Mouse (Mus musculus) gastrocnemius, postnatal 14 days (tissue): ENCODE data around the gene St6galnac3. TPM values are rescaled to one million over a fixed set of nuclear protein-coding genes. Genes with fewer than 3 reads are reported as not detected.

Source experiments
- DNase-seq: peaks from one replicate; pipeline ENCODE4 v3.0.0; 2021; ENCODE audit warnings: mixed read lengths
- intact Hi-C: fragments of 180-260 bp; cut with DNase I; formaldehyde crosslinking; loops from one replicate; pipeline ENCODE4 v1.15.1; 2025; ENCODE audit warnings: low total_unique reads
- total RNA-seq, 2 experiments: library from RNA; stranded (reverse); gene quantifications; 2 replicates each; pipeline ENCODE4 v1.2.3; 2021

Gene St6galnac3
- total RNA-seq, 2 experiments from 2014 or later, result 2.9 to 4.4 TPM

DNA sequence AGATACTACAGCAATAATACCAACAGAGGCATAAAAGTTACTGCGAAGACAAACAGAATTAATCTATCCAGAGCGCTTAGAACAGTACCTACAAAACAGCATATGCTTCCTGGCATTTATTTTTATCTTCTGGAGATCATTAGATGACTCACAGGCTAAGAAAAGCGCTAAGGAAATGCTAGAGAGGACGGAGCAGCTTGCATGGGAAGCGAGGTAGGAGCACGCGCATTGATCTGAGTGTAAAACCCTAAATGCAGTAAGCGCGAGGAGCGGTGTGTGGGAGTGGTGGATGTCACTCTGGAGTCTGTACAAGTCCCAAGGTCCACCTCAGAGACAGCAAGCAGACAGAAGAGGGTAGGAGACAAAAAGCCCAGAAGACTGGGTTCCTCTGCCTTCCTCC is 486.6 kb downstream of the St6galnac3 start:
- DNase-seq, result no peak
- intact Hi-C loops, result no loop called here

DNA sequence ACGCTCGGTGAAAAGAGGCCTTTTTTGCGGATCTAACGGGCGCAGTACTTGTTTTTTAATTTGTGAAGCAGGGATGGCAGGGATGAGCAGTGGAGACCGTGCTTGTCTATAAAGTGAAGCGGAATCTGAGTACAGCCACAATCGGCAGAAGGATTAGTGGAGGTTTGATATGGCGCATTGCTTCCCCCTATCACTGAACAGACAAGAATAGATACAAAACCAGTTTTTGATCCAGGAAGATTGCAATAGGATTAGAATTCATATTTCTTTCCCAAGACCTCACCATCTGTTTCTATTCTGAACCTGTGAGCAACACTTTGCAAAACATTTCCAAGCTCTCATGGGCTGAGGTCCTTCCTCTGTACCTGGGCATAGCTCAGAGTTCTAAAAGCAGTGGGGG is 488.7 kb downstream of the St6galnac3 start:
- intact Hi-C loops, result no loop called here
- DNase-seq, result no peak

DNA sequence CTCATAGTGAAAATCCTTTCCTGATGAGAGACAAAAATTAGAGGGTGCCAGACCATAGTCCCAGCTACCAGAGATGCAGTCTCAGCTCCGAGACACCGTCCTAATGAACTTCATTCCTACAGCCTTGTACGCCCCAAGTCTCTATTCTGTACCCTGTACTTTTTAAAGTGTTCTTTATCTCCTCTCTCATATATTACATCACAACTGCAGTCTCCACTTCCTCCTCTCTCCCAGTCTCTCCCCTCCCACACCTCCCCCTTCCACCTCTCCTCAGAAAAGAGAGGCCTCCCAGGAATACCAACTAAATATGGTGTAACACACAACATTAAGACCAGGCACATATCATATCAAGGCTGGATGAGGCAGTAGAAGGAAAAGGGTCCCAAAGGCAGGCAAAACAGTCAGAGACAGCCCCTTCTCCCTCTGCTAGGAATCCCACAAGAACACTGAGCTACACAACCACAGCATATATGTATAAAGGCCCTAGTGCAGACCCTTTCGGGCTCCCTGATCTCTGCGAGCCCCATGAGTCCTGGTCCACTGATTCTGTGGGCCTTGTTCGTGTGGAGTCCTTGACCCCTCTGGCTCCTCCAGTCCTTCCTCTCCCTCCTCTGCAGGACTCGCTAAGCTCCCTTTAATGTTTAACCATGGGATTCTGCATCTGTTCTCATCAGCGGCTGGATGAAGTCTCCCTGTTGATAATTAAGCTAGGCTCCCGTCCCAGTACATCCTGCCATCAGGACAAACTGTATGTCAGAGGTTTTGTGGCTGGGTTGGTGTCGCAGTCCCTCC is 502.2 kb downstream of the St6galnac3 start:
- intact Hi-C loops, result no loop called here
- no peak for DNase-seq

DNA sequence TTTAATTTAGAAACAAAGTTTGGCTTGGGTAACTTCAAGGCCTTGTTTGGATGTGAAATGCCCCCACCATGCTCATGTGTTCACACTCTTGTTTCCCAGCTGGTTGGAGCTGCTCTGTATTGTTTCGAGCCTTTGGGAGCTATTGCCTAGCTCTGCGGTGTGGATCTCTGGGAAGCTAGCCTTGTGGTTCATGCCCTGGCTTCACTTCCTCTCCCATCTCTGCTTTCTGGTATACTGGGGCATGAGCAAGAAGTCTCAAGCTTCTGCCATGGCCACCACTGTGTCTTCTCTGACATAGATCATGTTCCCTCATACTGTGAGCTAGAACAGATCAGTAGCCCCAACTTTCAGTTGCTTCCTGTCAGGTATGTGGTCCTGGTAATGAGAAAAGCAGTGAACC is 505.6 kb downstream of the St6galnac3 start:
- DNase-seq, result no peak
- intact Hi-C loops, result no loop called here

DNA sequence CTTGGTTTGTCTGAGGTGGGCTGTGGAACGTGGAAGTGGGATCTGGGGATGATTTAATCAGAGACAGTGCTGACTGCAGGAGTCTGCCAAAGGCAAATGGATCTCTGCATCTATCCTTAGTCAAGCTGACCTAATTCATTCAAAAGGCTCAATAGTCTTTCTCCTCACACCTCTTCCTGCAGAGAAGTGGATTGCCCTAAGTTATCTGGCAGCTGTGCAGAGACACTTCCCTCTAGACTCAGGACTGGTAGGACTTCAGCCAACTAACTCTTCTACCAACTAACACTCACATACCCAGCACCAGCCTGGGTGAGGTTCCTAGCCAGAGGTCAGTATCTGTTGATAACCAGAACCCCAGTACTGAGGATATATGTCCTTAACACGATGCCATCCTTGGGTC is 516.8 kb downstream of the St6galnac3 start:
- DNase-seq, result no peak
- intact Hi-C loops, result no loop called here

DNA sequence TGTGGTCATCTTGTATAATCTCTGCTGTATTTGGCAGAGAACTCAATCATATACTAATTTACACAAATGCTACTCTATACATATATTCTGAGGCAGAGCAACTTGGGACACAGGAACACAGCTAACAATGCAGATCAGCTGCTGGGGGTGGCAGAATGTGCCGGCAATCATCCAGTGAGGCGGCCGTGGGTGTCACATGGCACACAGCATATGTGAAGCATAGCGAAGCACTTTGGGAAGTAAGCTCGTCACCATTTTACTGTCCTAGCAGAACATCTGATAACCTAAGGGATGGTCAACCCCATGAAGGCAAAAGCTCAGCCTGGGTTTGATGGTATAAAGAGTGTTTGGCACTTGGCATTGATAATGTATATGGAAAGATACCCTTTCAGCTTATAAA is 520.9 kb downstream of the St6galnac3 start:
- DNase-seq, result no peak

DNA sequence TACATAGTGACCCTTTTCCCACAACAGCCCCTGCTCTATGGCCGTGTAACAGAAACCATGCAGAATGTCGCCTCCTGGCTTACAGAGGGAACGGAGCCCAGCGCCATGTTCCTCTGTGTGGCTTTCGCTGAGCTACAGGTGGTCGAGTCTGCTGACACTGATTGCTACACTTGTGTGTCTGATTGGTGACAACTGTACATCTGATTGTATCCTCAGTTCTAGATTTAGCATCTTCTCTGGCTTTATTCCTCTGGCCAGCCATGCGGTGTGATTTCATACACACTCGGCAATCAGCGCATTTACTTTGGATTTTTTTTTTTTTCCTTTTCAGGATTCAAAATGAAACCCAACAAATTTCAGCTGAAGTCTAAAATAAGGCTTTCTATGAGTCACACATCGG is 523.1 kb downstream of the St6galnac3 start:
- DNase-seq, result no peak
- intact Hi-C loops, result no loop called here

More for the DNA sequence above, 520.9 kb downstream of the St6galnac3 start:
- intact Hi-C loops, result no loop called here

DNA sequence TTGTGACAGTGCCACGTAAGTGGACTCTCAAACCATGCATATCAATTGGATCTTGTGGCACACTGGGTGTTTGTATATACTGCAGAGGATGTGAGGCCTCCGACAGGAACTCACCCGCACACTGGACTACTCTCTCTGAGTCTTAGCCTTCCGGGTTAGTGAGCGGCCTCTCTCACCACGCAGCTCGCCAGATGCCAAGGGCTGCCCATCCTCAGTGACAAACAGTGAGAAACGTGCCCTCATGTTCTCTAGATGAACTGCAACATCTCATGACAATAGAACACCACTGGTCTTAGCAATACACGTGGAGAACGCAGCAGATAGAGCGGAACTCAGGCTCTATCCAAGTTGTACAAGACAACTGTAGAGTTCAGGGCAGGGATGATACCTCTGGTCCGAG is 524.2 kb downstream of the St6galnac3 start:
- DNase-seq, result no peak
- intact Hi-C loops, result no loop called here

DNA sequence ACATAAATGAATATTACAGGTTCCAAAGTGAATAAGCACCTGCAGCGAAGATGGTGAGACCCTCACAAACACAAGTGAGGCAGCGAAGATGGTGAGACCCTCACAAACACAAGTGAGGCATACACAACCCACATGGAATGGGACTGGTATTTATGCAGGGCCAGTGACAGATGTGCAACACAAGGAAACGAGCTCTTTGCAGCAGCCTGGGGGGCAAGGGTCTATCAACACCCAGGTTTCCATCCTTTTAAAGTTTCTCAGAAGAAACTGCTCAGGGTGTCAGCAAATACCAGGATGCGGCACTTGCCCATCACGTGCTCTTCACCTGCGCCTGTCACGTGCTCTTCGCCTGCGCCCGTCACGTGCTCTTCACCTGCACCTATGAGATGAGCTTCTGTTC is 524.9 kb downstream of the St6galnac3 start:
- intact Hi-C loops, result no loop called here
- DNase-seq, result no peak

DNA sequence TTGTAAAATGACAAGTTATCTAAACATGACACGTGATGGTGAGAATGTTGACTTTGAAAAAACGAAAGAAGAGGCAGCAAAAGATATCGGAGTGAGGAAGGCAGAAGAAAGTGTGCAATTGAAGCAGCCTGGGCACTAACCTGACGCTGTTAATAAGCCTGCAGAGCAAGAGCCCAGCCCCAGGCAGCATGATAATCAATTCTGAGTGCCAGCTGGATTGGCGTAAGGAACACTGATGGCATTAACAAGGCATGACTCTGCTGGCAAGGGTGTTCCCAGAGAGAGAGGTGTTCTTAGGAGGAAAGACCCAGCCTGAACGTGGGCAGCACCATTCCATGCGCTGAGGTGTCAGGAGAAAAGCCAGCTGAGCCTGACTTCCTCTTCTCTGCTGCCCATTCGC is 525.7 kb downstream of the St6galnac3 start:
- intact Hi-C loops, result no loop called here
- no peak for DNase-seq

DNA sequence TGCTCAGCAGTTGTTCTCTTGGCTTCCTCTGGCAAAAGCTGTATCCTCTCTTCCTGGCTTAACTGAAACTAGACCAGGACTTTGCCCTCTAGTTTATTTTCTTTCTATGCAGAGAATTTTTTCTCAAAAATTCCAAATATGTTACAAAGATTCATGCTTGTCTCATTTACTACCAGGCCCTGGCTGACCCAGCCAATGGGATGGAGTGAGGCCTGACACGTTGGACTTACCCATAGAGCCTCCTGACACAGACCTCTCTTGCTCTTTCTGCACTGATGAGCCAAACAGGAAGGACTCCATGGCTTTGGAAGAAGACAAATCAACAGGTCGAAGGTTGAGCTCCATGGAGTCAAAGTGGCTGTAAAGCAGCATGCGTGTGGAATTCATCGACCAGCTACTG is 526.5 kb downstream of the St6galnac3 start:
- no peak for DNase-seq
- intact Hi-C loops, result no loop called here

DNA sequence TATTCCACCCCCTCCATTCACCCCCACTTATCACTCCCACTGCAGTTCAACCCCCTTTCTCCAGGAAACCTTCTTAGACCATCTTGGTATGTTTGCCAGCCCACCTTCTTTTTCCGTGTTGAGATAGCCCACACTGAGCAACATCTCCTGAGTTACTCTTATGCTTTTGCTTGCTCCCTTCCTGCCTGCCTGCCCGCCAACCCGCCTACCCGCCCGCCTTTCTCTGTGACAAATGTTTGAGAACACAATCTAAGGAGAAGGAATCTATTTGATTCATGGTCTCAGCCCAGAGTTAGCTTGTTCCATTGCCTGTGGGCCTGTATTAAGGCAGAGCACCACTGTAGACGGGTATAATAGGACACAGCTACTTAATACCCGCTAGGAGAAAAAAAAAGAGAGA is 531.9 kb downstream of the St6galnac3 start:
- intact Hi-C loops, result no loop called here
- no peak for DNase-seq

DNA sequence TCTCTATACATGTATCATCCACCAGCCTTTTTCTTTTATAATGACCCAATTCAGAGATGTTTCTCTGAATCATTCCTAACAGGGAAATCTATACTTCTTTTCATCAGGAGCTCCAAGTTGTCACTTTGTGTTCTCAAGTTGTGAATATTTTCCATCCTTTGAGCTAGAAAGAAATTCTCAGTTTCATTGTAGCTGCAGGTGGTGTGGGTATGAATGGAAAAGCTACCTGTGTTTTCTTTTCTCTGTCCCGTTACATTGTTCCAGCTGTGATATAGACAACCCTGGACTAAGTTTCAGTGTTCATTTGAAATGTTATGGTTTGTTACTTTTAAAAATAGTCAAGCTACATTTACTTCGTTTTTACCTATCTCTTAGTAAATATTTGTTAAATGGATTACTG is 534.2 kb downstream of the St6galnac3 start:
- DNase-seq, result no peak
- intact Hi-C loops, result no loop called here

DNA sequence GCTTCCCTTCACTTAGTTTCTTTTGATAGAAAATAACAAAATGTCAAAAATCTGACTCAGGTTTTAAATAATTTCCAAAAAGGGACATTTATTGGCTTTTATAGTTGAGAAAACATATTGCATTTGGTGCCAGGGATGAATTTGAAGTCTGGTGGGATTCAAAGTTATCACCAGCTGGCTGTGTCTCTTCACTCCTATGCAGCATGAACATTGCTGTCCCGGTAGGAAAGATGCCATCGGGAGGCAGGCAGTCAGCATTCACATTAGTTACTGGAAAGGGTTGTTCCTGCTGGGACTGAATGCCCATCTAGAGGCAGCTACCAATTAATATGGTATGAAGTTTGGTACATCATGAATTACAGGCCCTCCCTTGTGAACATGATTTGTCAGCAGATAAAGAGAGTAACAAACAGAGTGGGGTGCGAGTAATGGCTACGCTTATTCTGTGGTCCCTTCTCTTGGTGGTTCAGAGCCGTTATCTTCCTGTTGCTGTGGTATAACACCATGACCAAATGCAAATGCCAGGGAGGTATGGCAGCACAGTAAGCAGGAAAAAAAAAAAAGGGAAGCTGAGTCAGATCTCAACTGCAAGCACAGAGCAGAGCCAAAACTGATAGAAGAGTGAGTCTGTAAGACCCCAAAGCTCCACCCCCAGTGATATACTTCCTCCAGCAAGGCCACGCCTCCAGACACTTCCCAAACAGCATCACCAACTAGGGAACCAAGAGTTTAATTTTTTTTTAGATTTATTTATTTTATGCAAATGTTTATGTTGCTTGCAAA is 535.1 kb downstream of the St6galnac3 start:
- intact Hi-C loops, result no loop called here
- no peak for DNase-seq

DNA sequence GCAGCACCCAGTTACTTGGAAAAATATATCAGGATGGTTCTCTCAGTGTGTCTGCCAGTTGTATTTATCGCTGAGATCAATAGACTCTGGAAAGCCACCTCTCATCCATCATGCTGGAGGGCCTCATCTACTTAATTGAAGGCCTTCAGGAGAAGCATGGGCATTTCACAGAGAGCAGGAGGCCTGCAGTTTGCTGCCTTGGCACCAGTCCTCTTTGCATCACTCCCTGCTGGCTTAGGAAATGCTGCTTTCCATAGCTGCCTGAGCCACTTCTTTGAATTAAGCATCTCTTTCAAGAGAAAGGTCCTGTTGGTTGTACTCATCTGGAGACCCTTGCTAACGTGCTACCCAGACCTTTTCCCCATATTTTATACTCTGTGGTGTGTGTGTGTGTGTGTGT is 536.8 kb downstream of the St6galnac3 start:
- DNase-seq, result no peak
- intact Hi-C loops, result no loop called here

DNA sequence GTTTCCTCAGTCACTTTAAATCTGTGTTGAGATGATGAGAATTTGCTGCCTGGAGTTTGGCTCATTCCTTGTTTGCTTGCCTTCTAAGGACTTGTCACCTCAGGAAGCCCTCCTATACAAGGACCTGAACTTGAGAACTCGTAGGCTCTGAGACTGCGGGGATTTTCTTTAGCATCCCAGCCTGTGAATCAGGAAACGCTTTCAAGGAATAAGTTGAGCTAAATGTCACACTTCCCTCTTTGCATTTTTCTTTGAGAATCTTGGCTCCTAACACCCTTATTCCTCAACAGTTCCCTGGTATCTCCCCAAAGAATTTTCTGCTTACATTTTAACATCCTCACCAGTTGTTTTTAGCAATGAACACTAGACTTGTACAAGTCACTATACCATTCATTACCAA is 539.9 kb downstream of the St6galnac3 start:
- intact Hi-C loops, result no loop called here
- no peak for DNase-seq

DNA sequence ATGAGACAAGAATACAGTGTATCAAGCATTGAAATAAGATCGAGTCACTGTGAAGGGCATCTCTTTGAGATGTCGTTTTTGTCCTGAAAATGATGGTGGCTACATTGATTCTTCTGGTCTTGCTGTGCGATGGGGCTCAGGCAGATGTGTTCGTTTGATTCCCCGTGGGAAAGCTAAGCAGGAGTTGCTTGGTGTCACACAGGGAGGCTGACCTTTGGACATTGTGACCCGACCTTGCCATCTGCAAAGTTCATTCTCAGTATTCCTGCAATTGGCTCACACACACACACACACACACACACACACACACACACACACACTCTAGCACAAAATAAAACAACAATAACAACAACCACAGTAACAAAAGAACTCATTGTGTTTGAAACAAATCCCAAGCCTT is 543.7 kb downstream of the St6galnac3 start:
- intact Hi-C loops, result no loop called here

DNA sequence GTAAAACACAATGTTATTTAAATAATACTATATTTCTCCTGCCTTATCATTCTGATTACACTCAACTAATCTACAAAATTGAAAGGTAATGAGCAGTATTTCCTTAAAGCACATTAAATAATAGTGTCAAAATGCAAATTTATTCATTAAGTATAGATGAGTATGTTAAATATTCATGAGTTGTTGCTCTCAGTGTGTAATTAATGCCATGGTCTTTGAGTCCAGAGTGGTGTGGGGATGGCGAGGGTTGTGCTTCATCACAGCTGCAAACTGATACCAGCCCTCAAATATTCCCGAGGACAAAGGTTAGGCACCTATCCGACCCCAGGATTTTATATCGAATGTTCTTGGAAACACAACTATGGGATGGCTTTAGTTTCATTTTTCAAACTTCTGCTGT is 548.2 kb downstream of the St6galnac3 start:
- intact Hi-C loops, result no loop called here
- DNase-seq, result no peak

More for the DNA sequence above, 543.7 kb downstream of the St6galnac3 start:
- no peak for DNase-seq

DNA sequence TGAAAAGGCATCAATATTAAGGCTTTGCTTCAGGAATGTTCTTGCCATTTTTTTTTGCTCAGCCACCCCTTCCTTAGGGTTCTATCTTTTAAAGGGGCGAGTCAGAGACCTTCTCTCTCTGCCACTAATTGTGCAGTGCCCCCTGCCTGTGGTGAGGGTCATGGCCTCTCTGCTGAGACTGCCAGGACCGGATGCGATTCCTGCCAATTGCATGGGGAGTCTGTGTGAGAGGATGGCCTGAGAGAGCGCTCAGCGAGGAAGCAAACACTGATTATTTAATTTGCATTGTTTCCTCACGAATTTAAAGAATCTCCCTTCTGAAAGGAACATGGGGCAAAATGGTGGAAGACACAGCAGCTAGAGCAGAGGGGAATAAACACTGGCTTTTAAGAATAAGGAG is 548.6 kb downstream of the St6galnac3 start:
- DNase-seq, result no peak
- intact Hi-C loops, result no loop called here

DNA sequence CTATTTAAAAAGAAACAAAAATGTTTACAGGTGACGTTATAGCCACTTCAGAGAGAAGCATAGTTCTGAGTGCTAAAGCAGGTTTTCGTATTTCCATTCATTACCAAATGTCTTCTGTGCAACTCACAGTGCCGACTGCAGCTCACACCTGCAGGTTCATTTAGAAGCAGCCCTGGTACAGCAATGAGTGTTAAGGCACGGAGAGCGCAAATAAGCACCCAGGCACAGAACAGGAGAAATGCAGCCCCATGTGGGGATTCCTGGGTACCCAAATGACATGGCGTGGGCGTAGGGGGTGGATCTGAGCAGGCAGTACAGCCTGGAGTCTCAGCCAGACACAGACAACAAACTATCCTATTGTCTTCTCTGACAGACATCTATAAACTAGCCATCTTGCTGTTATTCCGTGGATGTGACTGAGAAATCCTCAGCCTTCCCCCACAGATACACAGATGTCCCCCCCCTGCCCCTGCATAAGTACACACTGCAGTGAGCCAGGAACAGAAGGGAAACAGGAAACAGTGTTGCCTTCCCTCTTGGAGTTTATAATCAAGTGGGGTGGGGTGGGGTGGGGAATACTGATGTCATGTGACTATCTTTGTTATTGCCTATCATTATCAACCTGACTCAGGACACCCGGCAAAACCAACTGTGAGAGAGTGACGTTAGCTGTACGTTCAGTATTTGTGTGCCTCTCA is 550.5 kb downstream of the St6galnac3 start:
- DNase-seq, result no peak
- intact Hi-C loops, result no loop called here

DNA sequence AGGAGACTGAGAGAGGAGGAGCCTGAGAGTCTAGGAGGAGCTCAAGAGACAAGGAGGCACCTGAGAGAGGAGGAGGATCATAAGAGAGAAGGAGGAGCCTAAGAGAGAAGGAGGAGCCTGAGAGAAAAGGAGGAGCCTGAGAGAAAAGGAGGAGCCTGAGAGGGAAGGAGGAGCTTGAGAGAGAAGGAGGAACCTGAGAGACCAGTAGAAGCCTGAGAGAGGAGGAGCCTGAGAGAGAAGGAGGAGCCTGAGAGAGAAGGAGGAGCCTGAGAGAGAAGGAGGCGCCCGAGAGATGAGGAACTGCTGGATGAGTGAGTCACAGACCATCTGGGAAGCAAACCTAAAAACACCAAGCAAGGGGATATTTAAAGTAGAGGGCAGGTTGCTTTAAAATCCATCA is 551.4 kb downstream of the St6galnac3 start:
- intact Hi-C loops, result no loop called here
- DNase-seq, result no peak
